Mouse (Mus musculus) neutrophil, adult 65 days (primary cell): ENCODE data around the gene Mmp28. TPM values are rescaled to one million over a fixed set of nuclear protein-coding genes. Genes with fewer than 3 reads are reported as not detected.

Experiments used
- total RNA-seq: library from RNA; stranded (reverse); gene quantifications from 2 replicates; pipeline ENCODE4 v1.2.4, GENCODE M21; 2023

The Mmp28 gene
- total RNA-seq = 1.5 and 1.7 TPM in 2 replicates

GRCm38 (mm10) chr11:83462711-83463244 is at the start of gene Mmp28:
TSS of gene Mmp28 (minus strand) at chr11:83463071.

DNA sequence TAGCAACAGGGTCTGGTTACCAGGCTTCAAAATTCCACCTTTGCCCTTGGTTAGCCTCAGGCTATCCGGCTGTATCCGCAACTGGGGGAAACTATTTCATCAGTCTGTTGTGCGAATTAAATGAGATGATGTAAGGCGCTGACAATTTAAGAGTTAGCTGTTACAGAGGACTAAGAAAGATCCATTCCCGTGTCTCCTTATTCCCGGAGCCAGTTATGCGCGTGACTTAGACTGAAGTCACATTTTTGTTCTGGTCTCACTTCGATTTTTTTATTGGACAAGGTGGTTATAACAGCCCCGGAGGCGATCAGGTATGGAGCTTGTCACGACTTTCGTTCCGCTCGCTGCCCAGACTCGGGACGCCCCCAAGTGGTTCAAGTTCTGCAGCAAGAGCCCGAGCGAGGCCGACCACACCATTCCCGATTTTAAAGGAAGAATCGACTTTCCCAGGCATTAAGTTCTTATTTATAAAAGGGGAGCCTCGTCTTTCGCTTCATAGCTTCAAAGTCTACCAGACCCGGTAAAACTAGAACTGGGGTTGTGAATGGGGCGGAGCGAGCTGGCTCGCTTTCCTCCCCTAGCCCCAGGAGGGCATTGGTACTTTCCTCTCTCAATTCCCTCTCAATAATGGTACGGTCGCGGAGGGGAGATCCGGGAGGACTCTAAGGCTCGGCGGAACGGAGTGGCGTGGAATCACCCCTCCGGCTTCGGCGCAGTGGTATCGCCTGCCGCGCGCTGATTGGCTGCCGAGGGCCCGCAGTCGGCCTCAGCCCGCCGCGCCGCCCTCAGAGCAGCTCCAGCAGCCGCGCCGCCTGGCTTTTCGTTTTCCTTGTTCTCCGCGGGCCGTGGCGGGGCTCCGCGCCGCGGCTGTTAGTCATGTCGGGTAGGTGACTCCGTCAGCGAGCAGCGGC is 9.7 kb upstream of the Mmp28 start, which contains the start of gene Taf15:
TSS of gene Taf15 (plus strand) at position 763 of the 911 bp plus-strand sequence.

DNA sequence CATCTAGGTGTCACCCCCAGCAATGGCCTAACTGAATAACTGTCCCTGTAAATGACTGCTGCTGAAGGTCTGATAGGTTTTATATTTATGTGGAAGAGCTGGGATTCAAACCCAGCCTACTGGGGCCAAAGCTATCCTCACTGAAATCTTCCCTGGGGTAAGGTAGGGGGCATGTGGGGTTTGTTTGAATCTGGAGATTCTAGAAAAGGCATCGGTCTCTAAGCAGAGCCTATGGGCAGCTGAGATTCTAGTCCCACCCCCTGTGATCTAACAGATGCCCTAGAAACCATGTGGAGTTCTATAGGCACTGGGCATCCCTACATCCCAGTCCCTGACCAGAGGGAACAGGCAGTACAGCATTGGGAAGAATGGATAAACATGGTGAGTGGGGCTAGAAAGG is 25.5 kb downstream of the Mmp28 start, which contains the start of gene 1700020L24Rik:
TSS of gene 1700020L24Rik (plus strand) at position 301 of the 400 bp plus-strand sequence.

GRCm38 (mm10) chr11:83429355-83429754 is 33.5 kb downstream of the Mmp28 start, which contains the start of gene Gas2l2:
TSS of gene Gas2l2 (minus strand) at chr11:83429455.

DNA sequence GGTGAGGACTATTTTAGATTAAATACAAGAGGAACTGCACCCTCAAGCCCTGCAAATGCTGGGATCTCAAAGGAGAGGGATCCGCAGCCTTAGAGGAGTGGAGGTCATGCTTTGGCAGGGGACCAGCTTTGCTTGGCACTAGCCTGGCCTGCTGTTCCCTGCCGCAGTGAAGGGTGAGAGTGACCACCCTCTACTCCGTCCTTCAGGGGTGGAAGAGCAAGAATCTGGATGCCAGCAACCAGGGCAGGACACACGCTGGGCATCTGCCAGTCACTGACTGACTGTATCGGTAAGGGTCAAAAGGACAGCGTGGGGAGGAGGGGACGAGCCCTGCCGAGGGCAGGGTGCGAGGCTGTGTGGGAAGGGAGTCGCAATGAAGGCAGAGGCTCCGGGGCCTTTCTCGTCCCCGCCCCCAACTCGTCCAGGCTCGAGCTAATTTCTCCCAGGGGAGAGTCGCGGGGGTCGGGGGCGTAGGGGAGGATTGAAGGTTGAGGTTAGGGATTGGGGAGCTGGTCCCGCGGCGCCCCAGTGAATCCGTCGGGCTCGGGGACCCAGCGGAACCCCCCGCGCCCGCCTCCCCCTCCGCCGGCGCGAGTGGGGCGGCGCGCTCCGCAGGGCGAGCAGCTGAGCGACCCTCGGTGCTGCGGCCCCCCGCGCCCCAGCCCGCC is 53.6 kb downstream of the Mmp28 start, which contains the start of gene Rasl10b:
TSS of gene Rasl10b (plus strand) at position 51 of the 668 bp plus-strand sequence.

Other genes starting within 250 kb of the Mmp28 start
- not detected in 2 replicates for gene Slfn14, start 176.3 kb downstream of the Mmp28 start, total RNA-seq
- gene Ap2b1, start 164.0 kb downstream of the Mmp28 start, total RNA-seq = 85.4 and 108 TPM in 2 replicates
- 5.4 and 8.8 TPM in 2 replicates for gene Pex12, start 160.5 kb downstream of the Mmp28 start, total RNA-seq
- 0.25 and 0.54 TPM in 2 replicates for gene Rasl10b, start 53.9 kb downstream of the Mmp28 start, total RNA-seq
- not detected in 2 replicates for gene Gas2l2, start 33.6 kb downstream of the Mmp28 start, total RNA-seq
- gene 1700020L24Rik, start 25.4 kb downstream of the Mmp28 start, total RNA-seq = 45.7 and 51.4 TPM in 2 replicates
- gene Taf15, start 10.0 kb upstream of the Mmp28 start, total RNA-seq = 61.8 and 81.9 TPM in 2 replicates
- gene Heatr9, start 59.1 kb upstream of the Mmp28 start, total RNA-seq = not detected in 2 replicates
- not detected in 2 replicates for gene Ccl5, start 67.4 kb upstream of the Mmp28 start, total RNA-seq
- gene Ccl9, start 115.6 kb upstream of the Mmp28 start, total RNA-seq = 59.9 and 130 TPM in 2 replicates
- 672 and 1,042 TPM in 2 replicates for gene Ccl6, start 130.0 kb upstream of the Mmp28 start, total RNA-seq
- not detected in 2 replicates for gene Rpl9-ps1, start 182.6 kb upstream of the Mmp28 start, total RNA-seq
- 78.2 and 98.1 TPM in 2 replicates for gene Ccl3, start 186.3 kb upstream of the Mmp28 start, total RNA-seq
- 18.8 and 19.9 TPM in 2 replicates for gene Ccl4, start 199.5 kb upstream of the Mmp28 start, total RNA-seq
- 38.1 and 51.9 TPM in 2 replicates for gene Wfdc17, start 240.9 kb upstream of the Mmp28 start, total RNA-seq
- gene Wfdc18, start 245.9 kb upstream of the Mmp28 start, total RNA-seq = not detected in 2 replicates